Mouse (Mus musculus) heart, embryonic 11.5 days (tissue): Measurements from ENCODE around the gene Zfpm1. TPM values are rescaled to one million over a fixed set of nuclear protein-coding genes. Genes with fewer than 3 reads are reported as not detected.

Experiments used
- polyA plus RNA-seq: library from polyadenylated mRNA; unstranded; fragments of >200 nt; fragmentation: Nextera tagmentation; extraction: Ambion mirVana; gene quantifications from 2 replicates; pipeline ENCODE4 v1.2.1, GENCODE M21; 2014

Zfpm1 gene
- polyA plus RNA-seq, 1 experiment from 2014 or later: 7.9 TPM

Other genes with a start within 250 kb of the Zfpm1 start
- gene Trhr2, start 78.6 kb downstream of the Zfpm1 start, polyA plus RNA-seq: not detected in 2 replicates
- 22.2 and 26.8 TPM in 2 replicates for gene Zc3h18, start 94.5 kb downstream of the Zfpm1 start, polyA plus RNA-seq
- gene Il17c, start 139.9 kb downstream of the Zfpm1 start, polyA plus RNA-seq: not detected in 2 replicates
- 169 and 174 TPM in 2 replicates for gene Cyba, start 150.8 kb downstream of the Zfpm1 start, polyA plus RNA-seq
- gene Mvd, start 161.3 kb downstream of the Zfpm1 start, polyA plus RNA-seq: 28.0 and 29.0 TPM in 2 replicates
- gene Snai3, start 178.6 kb downstream of the Zfpm1 start, polyA plus RNA-seq: 3.0 and 4.2 TPM in 2 replicates
- 28.1 and 34.4 TPM in 2 replicates for gene Rnf166, start 193.9 kb downstream of the Zfpm1 start, polyA plus RNA-seq
- 35.2 and 39.0 TPM in 2 replicates for gene Ctu2, start 194.0 kb downstream of the Zfpm1 start, polyA plus RNA-seq